Mouse (Mus musculus) granulocyte monocyte progenitor cell, adult 5-6 weeks (primary cell): ENCODE measurements around the gene Lrrc8a. TPM values are rescaled to one million over a fixed set of nuclear protein-coding genes. Genes with fewer than 3 reads are reported as not detected.

Experiments used
- ATAC-seq: replicated peaks from 2 replicates; pipeline ENCODE4 v1.8.0; 2016; ENCODE audit warnings: mild to moderate bottlenecking, moderate TSS enrichment, inconsistent platforms; ENCODE audit not compliant: poor library complexity, severe bottlenecking
- total RNA-seq, 2 experiments: library from RNA; stranded (forward) in 1 of 2; stranded (reverse) in 1 of 2; fragments of 200-712, 200-1000 nt in 1 of 2; fragments of >200 nt in 1 of 2; fragmentation: Nextera tagmentation in 1 of 2; gene quantifications; 2 replicates each; pipeline ENCODE4 v1.2.3; 2014 to 2017

The Lrrc8a gene
- total RNA-seq, 2 experiments from 2014 or later = 6.6 to 8.7 TPM

DNA sequence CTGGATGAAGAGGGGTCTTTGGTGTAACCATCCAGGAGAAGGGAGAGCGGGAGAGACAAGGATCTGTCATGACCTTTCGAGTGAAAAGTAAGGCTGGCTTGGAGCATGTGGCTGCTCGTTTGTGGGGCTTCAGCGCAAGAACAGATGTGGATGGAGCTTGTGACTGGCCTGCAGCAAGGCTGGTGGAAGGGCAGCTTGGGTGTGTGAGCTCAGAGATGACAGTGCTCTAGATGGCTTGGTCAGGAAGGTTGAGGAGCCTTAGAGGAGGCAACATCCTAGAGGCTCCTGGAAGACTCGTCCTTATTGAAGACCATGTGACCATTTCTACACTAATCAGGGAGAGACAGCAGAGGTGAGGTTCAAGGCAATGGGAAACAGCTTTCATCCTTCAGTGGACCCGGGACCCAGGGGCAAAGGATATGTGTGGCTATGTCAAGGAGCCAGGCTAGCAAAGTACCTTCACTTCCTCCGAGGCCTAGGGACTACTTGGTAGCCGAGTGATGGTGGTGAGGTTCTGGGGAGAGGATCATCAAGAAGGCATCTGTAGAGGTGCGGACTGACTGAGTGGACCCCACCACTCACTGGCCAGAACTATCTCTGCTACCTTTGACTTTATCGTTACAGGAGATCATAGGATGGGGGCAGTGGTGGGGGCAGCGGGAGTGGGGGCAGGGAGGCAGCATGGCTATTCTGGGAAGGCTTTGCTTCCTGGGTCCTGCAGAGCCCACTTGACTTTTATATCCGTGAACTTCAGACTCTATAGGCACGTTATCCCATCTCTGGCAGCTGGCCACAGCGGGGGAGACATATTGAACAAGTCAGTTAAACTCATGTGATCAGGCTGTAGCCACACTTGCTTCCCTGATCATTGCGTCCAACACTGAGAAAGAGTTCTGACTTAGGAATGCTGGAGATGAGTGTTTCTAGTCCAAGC lies 21.9 kb downstream of the Lrrc8a start:
- ATAC-seq = no peak

DNA sequence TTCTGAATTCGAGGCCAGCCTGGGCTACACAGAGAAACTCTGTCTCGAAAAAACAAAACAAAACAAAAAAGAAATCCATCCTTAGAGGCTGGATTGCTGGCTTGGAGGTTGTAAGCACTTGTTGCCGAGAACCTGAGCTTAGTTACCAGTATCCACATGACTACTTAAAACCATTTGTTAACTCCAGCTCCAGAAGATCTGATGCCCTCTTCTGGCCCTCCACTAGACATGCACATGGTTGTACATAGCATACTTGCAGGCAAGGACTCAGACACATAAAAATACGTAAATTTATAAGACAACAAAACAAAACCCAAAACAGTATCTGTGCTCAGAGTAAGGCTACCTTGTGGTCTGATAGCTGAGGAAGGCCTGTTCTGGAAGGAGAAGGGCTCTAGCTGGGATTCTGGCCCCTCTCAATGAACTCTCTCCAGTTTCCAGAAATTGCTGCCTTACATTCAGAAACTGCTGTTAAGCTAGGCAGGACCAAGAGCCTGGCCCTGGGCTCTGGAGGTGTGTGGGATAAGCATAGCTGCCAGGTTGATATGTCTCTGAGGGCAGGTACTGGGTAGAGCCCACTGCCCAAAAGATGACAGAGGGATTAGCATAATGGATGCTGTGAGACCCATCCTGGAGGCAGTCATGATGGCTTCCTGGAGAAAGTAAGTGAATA lies 23.7 kb downstream of the Lrrc8a start:
- ATAC-seq = no peak

DNA sequence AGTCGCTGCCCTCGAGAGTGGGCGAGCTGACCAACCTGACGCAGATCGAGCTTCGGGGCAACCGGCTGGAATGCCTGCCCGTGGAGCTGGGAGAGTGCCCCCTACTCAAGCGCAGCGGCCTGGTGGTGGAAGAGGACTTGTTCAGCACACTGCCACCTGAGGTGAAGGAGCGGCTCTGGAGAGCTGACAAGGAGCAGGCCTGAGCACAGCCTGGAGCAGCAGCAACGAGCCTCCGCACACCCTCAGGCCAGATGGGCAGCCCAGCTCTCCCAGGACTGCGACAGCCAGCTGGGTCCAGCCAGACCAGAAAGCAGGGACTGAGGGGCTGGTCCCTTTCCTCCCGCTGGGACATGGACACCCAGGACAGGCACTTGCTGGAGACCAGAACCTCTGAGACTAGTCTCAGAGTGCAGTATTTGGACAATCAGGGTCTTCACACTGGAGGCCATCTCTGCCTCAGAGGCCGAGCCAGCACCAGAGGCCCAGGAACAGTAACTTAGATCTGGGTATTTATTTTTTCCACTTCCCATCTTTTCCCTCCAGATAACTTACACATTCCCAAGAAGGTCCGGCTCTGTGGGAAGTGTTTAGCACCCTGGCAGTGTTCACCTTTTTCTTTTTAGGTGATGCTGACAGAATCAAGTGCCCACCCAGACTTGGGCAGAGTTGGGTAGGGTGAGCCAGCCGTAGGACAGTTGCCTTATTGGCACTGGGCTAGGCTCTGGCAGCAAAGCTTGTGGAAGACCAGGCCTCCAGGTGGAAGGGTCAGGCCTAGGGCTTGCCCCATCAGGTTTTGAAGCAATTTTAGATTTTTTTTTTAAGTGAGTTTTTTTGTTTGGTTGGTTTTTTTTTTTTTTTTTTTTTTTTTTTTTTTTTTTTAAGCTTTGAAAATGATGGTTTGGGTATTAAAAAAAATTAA lies 24.7 kb downstream of the Lrrc8a start:
- no peak for ATAC-seq

DNA sequence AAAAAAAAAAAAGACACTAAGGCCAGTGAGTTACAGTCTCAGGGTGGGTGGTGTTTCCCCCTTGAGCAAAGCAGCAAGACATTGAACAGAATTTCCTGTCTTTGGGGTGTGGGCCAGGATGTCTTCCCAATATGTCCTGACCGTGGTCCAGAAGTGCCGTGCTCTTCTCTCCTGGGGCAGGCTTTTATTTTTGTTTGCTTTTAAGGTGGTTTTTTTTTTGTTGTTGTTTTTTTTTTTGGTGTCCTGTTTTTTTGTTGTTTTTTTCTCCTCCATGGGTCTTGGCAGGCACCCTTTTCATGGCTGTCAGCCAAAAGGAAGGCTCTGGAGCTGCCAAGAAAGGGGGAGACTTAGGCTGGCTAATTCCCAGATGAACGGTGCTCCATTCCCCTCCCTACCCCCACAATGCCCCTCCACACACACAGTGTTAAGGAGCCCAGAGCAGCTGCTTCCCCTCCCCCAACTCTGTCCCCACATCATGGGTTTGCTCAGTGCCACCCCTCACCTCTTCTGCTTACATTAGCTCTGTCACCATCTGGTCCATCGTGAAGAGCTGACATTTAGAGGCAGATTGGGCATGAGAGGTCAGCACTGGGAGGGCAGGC lies 25.4 kb downstream of the Lrrc8a start:
- no peak for ATAC-seq

DNA sequence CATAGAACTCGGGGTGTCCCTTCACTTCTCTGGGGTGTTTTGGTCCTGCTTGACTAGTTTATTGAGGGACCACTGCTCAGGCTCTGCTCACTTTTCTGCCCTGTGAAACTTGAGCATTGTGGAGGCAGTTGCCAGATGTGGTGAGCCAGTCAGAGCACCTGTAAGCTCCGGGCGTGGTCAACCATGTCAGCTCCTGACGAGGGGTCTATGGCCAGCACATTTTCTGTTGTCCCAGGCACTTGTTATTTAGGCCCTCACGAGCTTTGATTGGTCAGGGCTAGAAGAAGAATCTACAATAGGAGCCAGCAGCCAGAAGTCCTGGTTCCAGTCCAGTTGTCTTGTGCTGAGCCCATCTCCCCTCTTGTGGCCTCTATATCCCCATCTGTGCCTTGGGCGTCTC lies 26.3 kb downstream of the Lrrc8a start:
- ATAC-seq = no peak

DNA sequence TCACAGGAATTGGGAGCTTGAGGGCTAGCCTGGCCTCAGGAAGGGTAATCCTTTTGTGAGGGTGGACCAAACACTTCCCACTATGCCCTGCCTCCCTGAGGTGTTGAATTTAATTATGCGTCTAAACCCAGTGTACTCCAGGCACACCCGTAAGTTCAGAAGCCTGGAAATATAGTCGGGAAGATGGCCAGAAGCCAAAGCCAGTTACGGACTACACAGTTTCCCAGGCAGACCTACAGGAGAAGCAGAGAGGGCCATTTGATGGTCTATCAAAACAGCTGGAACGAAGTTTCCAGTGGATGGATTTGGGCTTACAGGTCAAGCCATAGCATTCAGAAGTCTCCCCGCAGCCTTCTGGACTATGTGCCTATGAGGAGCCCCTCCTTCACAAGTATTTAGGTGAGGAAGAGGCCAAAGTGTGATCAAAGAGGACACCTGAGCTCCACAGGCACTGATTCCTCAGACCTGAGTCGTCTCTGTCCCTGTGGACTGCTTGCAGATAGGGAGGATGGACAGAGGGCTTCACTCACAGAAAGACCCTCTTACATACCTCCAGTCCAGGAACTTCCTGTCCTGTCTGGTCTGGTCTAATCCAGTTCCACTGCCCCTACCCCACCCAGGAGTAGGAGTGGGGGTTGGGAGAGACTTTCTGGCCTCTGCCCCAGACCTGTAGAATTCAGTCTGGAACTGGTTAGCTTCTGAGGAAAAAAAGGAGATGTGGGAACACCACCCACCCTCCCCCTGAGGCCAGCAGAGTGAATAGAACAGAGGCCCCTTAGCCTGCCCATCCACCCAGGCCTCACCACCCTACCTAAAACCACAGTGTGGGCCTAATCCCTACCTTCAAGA lies 27.4 kb downstream of the Lrrc8a start:
- ATAC-seq = no peak

DNA sequence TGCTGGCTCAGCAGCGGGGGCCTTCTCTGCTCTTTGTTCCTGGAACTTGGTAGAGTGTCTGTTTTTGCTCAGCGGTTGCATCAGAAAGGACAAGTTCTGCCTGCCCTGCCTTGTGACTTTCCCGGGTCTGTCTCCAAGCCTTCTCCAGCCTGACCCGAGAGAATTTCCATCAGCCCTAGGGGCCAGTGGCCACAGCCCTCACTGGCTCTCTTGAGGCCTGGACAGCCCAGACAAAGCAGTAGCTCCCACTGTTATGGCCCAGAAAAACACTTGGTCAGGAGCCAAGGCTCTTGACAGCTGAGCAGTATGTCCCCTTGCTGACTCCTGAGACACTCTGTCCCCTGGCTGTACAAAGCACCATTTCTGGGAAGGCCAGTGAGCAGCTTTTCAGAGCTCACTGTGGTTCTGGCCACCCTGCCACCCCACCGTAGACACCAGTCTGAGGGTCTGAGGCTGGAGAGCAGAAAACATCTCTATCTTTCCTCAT lies 28.3 kb downstream of the Lrrc8a start, which contains the start of gene Phyhd1:
Gene Phyhd1, plus strand, starts transcription at position 437 of the 487 bp plus-strand sequence.
- ATAC-seq = no peak

DNA sequence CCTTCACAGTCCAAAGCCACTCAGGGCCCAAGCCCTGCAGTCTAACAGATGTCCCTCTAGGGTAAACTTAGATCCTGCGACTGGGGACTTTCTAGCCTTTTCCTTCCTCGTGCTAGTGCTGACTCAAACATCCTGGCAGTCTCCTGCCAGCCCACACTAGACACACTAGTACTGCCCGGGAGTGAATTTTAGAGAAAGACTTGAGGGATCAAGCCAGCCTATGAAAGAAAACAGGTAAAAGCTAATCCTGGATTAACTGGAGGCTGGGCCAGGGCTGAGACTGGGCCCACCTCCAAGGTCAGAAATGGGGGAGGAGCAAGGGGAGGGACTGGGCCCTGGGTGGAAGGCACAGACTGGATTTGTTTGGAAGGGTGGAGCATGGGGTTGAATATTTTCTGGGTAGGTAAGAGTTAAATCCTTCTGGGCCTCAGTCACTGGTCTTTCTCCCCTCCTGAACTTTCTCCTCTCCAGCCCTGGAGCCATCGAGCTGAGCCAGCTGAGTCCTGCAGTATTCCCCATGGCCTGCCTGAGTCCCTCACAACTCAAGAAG lies 29.0 kb downstream of the Lrrc8a start:
- no peak for ATAC-seq

DNA sequence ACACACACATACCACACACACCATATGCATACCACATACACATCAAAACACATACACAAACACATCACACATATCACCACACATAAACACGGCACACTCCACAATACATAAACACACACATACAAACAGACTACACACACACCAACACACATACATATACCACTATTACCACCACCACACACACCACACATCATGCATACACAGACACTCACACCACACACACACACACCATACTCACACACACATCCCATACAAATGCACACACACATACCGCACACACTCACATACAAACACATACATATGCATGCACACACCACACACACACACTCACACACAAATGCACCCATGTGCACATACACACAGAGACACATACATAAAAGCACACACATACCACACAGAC lies 30.0 kb downstream of the Lrrc8a start:
- ATAC-seq = no peak

DNA sequence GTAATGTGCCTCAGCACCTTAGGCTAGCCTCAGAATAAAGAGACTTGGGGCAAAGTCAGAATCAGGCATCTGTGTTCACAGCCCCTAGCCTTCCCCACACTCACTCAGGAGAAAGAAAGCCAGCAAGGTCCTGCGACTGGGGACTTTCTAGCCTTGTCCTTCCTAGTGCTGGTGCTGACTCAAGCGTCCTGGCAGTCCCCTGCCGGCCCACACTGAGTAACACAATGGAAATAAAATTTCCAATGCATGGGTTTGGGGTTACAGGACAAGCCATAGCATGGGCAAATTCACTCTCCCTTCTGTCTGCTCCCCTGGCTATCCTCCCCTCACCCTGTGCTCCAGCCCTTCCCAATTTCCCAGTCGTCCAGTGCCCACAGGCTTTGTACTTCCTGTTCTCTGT lies 30.9 kb downstream of the Lrrc8a start:
- ATAC-seq = no peak

DNA sequence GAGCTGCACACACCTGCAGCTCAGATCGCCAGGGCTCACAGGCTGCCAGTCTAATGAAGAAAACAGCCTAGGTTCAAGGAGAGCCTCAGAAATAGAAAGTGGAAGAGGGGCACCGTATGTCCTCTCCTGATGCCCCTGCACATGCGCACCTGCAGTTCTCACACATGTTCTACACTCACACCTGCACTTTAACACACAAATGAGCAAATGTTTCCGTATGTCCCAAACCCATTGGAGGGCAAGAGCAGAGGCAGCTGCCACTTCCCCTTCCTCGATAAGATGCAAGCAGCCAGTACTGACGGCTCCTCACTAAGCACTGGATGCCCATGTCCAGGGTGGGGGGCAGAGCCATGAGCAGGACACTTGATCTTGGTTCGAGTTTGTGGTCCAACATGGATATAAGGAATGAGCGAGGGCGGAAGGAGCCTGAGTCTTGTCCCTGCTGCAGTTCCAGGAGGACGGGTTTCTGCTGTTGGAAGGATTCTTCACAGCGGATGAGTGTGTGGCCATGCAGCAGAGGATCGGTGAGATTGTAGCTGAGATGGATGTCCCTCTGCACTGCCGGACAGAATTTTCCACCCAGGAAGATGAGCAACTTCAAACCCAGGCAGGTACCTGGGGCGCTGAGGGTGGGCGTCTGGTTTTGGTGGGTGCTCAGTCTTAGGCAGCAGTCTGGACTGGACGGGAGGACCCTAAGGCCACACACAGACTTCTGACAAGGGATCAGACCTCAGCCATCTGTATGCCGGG lies 31.9 kb downstream of the Lrrc8a start:
- ATAC-seq = peak; percentile 19; the same call in 1 of the 2 replicates

DNA sequence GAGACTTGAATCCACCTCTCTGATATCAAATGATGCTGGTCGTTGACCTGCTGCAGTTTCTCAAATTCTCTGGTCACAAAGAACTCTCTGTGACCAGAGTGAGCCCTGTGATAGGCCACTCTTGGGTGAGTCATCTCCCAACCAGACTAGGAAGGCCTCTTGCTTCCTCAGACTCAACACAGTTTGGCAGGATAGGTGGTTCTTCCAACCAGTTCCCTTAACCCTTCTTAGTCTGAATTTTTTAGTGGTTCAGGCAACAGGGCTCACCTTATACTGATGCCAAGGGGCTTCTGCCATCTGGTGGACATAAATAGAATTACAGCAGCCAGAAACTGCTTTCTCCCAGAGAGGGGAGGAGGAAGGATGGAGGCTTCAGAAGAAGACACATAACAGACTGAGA lies 32.6 kb downstream of the Lrrc8a start:
- ATAC-seq = peak; percentile 92

DNA sequence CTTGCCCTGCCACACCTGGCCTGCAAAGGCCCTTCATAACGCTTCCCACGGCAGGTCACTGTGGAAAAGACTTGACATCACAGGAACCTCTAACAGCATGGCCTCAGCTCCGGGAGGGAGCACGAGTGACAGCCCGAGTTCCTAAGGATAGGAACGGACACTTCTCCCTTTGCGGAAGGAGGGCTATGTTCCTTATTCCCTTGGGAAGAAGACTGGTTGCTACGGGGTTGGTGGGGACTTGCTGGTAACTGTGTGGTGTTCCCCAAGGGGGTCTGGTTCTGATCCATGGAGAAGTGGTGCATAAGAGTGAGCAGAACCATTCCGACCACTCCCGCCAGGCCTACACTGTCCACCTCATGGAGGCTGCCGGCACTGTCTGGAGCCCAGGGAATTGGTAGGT lies 43.2 kb downstream of the Lrrc8a start, which contains the start of gene Gm28038:
Gene Gm28038, plus strand, starts transcription at position 301 of the 400 bp plus-strand sequence.
- no peak for ATAC-seq

DNA sequence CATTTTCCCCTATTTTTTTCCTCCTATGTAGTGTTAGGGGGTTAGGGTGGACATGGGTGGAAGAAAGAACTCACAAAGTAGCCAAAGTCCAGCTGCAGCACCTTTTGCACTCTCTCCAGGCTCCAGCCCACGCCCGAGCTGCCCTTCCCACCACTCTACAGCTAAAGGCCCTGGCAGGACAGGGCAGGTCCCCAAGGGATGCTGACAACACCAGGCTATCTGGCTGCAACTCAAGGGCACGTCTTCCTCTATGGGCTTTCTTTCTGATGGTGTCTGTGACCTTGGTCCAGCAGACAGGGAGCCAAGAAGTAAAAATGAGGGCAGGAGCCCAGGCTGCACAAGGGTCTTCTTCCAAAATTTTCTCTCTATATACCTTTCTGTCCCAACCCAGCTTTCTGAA lies 44.1 kb downstream of the Lrrc8a start:
- ATAC-seq = no peak

DNA sequence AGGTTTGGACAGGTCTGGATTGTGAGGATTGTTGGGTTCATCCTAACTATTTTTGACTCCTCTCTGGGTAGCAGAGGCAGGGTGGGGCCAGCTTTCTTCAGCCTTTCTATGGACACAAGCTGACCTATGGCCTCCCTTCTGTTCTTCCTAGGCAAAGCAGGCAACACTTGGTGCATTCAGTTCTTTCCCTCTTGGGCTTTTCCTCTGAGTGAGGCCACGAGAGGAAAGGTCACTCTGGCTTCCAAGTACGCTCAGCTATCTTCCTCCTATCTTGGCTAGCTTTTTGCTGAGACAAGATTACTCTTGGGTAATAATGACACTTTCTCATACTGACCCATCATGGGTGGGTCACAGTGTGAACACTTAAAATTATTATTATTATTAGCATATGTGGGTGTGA lies 45.7 kb downstream of the Lrrc8a start:
- ATAC-seq = no peak

DNA sequence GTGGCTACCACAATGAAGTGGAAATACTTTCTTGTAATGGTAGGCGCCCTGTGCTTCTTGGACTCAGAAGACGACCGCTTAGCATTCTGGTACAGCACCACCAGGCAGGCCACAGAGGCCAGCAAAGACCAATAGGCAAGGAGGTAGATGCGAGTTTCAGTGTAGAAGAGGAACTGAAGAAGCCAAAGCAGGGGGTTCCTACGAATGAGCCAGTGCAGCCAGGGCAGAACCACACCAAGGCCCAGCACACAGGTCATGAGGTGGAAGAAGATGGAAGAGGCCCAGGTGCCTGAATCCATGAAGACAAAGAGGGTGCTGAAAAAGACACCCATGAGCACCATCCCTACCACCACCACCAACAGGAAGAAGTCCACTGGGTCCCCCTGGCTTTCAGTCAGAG lies 47.5 kb downstream of the Lrrc8a start:
- no peak for ATAC-seq

DNA sequence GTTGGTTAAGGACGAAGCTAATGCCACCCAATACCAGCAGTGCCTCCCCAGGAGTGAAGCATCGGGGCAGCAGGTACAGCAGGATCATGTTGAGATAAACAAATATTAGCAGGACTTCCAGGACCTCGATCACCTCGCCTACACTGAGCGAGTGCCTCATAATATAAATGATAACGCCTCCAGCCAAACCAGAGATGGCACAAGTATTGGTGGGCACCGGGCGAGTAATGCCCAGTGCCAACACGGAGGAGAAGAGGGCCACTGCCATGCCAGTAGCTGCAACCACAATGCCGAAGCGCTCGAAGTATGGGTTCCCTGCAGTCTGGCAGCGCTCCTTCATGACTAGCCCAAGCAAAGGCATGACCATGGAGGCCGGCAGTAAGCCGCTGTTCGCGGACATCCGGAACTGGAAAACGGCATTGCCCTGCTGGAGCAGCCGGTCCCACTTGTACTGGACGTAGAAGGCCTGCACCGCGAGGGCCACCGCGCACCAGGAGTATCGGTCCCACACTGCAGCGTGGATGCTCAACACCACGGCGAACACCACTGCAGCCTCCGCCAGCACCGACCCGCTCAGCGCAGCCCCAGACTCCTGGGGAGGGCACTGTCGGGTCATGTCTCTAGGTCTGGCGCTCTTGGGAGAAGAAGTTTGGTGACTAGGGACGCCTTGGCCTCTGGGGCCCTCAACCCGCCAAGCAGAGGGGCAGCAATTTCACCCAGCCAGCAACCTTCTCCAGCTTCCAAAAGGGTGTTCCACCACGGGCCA lies 48.1 kb downstream of the Lrrc8a start:
- ATAC-seq = peak; percentile 21
